Mouse (Mus musculus) lung, postnatal 0 days (tissue): Measurements from ENCODE around the gene Med16.

Experiments
- CTCF ChIP-seq: IDR thresholded peaks from 2 replicates; pipeline ENCODE4 v1.5.1; 2016; ENCODE audit warnings: antibody characterized with exemption, mild to moderate bottlenecking
- EP300 ChIP-seq: IDR thresholded peaks from 2 replicates; pipeline ENCODE4 v1.6.1; 2016; ENCODE audit warnings: antibody characterized with exemption, mild to moderate bottlenecking, control low read depth

GRCm38 (mm10) chr10:79877174-79877573 lies 31.5 kb downstream of the Med16 start:
- TF ChIP-seq CTCF: no peak
- no peak for TF ChIP-seq EP300
